Mouse (Mus musculus): Measurements from ENCODE around the gene Slc6a13.
"Not testable (repeated sequence)": the region's sequence is repeated elsewhere in the genome, so short reads cannot be mapped to it uniquely, and the experiment has no call there.

The Slc6a13 gene

DNA sequence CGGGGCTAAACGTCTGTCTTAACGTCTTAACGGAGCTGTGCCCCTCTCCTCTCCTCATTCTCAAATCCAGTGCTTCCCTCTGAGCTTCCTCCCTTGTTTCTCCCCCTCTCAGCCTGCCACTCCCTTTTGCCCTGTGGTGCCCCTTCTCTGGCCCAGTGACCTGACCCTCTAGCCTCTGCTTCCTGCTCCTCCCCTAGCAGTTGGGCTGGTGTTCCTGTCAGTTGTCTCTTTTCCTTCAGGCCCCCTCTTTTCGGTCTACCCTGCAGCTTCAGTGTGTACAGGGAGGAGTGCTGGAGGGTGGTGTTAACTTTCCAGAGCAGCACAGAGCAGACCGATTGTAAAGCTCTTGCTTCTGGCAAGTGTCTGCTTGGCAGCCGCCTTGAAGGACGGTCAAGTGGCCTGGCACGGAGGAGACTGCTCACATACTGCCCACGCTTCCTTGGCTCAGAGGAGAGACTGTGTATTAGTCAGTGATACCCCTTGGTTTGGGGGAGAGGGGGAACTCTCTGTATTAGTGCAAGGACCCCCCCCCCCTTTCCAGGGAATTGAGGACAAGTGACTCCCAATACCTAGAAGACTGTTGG lies 26.6 kb downstream of the Slc6a13 start:
- no peak for DNase-seq (ENCODE audit: extremely low read depth, insufficient read length, low spot score)

- no peak for DNase-seq (ENCODE audit: extremely low read depth, insufficient read length, low spot score)
Measured at GRCm38 (mm10) chr6:121328417-121328884, 28.4 kb downstream of the Slc6a13 start.

GRCm38 (mm10) chr6:121329848-121330508 lies 30.0 kb downstream of the Slc6a13 start:
- DNase-seq (ENCODE audit: extremely low read depth, insufficient read length, low spot score) = no peak

DNA sequence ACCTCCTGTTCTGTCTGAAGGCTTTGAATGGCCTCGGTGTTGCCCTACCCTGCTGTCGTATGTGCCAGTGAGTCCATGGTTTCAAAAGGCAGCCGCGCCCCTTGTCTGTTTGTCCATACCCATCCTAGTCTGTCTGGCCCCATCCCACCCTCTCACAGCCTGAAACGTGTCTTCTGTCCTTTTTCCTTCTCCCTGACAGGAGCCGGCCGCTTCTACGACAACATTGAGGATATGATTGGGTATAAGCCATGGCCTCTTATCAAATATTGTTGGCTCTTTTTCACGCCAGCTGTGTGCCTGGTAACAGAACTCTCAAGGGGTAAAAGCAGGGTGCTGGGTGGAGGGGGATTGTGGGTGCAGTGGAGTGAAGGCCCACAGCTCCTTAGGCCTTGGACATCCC lies 35.8 kb downstream of the Slc6a13 start:
- no peak for DNase-seq (ENCODE audit: extremely low read depth, insufficient read length, low spot score)

- no peak for DNase-seq (ENCODE audit: extremely low read depth, insufficient read length, low spot score)
Measured at GRCm38 (mm10) chr6:121336558-121336957, 36.5 kb downstream of the Slc6a13 start.

GRCm38 (mm10) chr6:121337229-121337628 lies 37.2 kb downstream of the Slc6a13 start:
- no peak for DNase-seq (ENCODE audit: extremely low read depth, insufficient read length, low spot score)

- peak; percentile 34 for DNase-seq (ENCODE audit: extremely low read depth, insufficient read length, low spot score)
Measured at GRCm38 (mm10) chr6:121337770-121338518, 37.9 kb downstream of the Slc6a13 start.

- DNase-seq (ENCODE audit: extremely low read depth, insufficient read length, low spot score) = no peak
Measured at GRCm38 (mm10) chr6:121338519-121338896, 38.5 kb downstream of the Slc6a13 start.

- no peak for DNase-seq (ENCODE audit: extremely low read depth, insufficient read length, low spot score)
Measured at GRCm38 (mm10) chr6:121341650-121342049, 41.6 kb downstream of the Slc6a13 start.

DNA sequence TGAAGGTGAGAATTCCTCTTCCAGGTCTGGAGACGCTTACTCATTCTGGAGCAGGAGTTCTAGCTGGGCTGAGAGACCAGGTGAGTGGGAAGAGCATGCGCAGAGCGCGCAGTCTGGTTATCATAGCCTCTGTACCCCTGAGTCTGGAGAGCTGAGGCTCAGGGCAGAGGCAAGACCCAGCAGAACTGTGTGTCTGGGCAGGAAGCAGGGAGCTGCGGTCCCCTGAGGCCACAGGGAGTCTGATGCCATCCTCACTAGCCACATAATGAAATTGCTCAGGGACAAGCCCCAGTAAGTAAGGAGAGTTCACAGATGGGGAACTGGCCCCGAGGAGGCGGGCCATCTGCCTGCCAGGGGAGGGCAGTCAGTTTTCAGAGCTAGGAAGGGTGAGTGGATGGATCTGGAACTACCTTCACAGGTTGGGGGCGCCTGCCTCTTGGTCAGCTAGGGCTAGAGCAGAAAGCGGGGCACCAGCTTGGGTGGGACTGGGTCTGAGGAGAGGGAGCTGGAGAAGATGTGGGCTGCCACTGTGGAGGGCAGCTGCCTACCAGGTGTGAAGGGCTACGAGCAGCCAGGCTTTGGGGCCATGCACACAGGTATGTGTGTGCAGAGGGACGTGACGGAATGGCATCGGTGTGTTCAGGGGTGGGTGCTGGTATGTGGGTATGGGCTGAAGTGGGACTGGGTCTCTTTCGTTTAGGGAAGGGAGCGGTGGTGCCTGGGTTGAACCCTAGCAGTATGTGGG lies 43.2 kb downstream of the Slc6a13 start, which contains the start of gene Slc6a12:
Slc6a12 (plus strand) TSS at position 51 of the 745 bp plus-strand sequence.
- no peak for DNase-seq (ENCODE audit: extremely low read depth, insufficient read length, low spot score)

DNA sequence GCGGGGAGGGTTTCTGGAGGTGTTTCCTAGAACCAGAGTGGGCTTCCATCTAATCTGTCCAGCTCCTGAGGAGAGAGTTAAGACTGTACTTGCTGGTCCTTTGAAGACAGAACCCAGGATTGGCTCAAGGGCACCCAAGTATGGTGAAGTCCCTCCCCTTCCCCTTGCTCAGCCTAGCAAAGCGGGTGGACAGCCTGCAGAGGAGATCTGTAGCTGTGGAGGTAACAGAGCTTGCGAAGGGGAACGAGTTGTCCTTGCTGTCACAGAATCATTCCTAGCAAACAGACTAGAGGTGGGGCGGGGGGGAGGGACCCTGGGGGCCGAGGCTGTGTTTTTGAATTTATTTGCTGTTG lies 43.7 kb downstream of the Slc6a13 start:
- DNase-seq (ENCODE audit: extremely low read depth, insufficient read length, low spot score) = no peak

DNA sequence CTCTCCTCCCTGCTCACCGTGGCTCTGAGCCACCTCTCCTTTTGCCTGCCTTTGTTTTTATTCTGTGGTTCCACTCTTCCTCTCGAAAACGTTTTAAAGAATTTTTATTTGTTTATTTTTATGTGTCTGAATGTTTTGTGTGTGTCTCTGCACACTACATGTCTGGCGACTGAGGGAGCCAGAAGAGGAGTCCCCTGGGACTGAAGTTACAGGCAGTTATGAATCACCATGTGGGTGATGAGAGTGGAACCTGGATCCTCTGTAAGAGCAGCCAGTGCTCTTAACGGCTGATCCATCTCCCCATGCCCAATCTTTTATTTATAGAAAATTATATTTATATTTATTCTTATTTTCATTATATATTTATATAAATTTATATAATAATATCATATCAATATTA lies 44.3 kb downstream of the Slc6a13 start:
- peak; percentile 42 for DNase-seq (ENCODE audit: extremely low read depth, insufficient read length, low spot score)

GRCm38 (mm10) chr6:121346428-121346827 lies 46.4 kb downstream of the Slc6a13 start:
- no peak for DNase-seq (ENCODE audit: extremely low read depth, insufficient read length, low spot score)

- no peak for DNase-seq (ENCODE audit: extremely low read depth, insufficient read length, low spot score)
Measured at GRCm38 (mm10) chr6:121352276-121352675, 52.2 kb downstream of the Slc6a13 start.

DNA sequence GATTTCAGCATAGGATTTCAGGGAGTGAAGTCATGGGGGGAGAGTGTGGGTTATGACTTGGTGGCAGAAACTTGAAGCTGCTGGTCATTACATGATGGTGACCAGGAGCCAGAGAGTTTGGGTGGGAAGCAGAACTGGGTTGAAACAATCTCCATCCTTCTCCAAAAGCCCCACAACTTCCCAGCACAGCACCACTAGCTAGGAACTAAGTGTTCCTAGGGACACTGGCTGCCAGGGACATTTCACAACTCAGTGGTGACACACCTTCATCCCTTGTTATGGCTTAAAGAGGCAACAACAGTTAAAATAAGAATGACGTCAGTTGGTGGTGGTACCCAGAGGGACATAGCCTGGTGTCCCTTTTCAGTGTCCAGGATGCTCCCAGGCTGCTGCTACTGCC lies 56.0 kb downstream of the Slc6a13 start:
- DNase-seq (ENCODE audit: extremely low read depth, insufficient read length, low spot score) = no peak

DNA sequence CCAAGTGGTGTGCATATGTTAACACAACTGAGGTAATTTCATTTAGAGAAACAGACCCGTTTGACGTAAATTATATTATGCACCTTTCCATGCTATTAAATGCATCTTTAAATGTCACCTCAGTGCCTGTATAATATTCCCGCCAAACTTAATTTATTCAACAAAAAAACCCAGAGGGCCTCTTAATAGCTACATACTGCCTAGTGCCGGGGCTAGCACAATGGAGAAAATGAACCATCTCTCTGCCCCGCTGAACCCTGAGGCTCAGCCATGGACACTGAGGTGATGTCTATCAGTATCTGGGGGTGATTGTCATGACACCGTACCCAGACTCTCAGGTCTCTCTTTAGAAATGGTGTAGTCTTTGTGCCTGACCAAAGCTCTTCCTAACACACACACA lies 57.2 kb downstream of the Slc6a13 start:
- DNase-seq (ENCODE audit: extremely low read depth, insufficient read length, low spot score) = no peak

GRCm38 (mm10) chr6:121363061-121363460 lies 63.0 kb downstream of the Slc6a13 start:
- DNase-seq (ENCODE audit: extremely low read depth, insufficient read length, low spot score) = no peak

DNA sequence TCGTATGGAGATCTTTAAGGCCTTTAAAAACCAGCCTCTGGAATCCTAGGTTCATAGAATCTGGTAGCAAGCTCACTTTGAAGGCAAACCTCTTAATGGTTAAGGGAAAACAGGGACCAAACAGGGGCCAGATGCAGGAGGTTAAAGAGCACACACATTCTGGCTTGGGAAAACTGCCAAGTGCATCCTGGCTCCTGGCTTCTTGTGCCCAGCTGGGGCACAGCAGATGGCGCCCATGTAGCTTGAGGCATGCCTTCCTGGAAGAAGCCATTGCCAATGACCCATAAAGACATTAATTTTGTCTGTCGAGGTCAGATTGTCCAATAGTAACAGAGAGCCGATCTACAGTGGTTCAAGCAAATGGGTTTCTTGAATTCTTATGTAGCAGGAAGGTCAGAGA lies 63.9 kb downstream of the Slc6a13 start:
- no peak for DNase-seq (ENCODE audit: extremely low read depth, insufficient read length, low spot score)

- DNase-seq (ENCODE audit: extremely low read depth, insufficient read length, low spot score) = not testable (repeated sequence)
Measured at GRCm38 (mm10) chr6:121366537-121366936, 66.5 kb downstream of the Slc6a13 start.

DNA sequence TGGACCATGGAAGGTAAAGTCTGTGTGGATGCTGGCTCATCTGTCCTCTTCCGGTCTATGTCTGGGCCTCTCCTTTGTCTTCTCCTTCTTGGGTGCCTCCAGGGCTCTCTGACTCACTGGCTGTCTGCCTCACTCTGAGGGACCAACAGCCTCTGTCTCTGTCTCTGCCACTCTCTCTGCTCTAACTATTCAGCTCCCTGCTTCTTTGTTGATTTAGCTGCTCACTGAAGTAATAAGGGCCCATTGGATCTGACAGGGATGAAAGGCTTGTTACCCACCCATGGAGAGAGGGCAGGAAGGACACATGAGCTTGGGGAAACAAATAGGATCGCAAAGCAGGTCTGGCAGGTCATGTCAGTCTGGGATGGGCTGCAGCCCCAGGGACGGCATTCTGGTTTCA lies 67.1 kb downstream of the Slc6a13 start:
- no peak for DNase-seq (ENCODE audit: extremely low read depth, insufficient read length, low spot score)
